Mouse (Mus musculus): ENCODE data around the gene Casz1.

Gene Casz1

GRCm38 (mm10) chr4:148785053-148785567, 19.1 kb upstream of the Casz1 start:
- ChIA-PET POLR2A (no interaction called here), CTCF (interaction anchor here in 1 of 4 experiments (1.2 kb wide), 1 partner anchor 35 kb away, joined by 3 read pairs; no protein-coding TSS in a partner anchor)

GRCm38 (mm10) chr4:148785995-148786394, 18.2 kb upstream of the Casz1 start:
- CTCF ChIA-PET: interaction anchor here in 1 of 4 experiments (0.5 kb wide), 1 partner anchor 84 kb away, joined by 4 read pairs; no protein-coding TSS in a partner anchor
- POLR2A ChIA-PET: interaction anchor here in 1 of 4 experiments (0.7 kb wide), 1 partner anchor 142 kb away, joined by 3 read pairs; no protein-coding TSS in a partner anchor

GRCm38 (mm10) chr4:148790940-148791339, 13.3 kb upstream of the Casz1 start:
- POLR2A ChIA-PET: interaction anchor here in 1 of 4 experiments (0.5 to 1.3 kb wide), 2 partner anchors 26 to 693 kb away, joined by 3 read pairs; no protein-coding TSS in a partner anchor

GRCm38 (mm10) chr4:148795038-148795437, 9.2 kb upstream of the Casz1 start:
- ChIA-PET CTCF (no interaction called here), POLR2A (no interaction called here)

More at GRCm38 (mm10) chr4:148790940-148791339, 13.3 kb upstream of the Casz1 start:
- CTCF ChIA-PET: interaction anchor here in 1 of 4 experiments (1.2 kb wide), 1 partner anchor 18 kb away, joined by 8 read pairs; no protein-coding TSS in a partner anchor

- ChIA-PET POLR2A (no interaction called here), CTCF (interaction anchor here in 1 of 4 experiments (0.6 kb wide), 1 partner anchor 278 kb away, joined by 3 read pairs; no protein-coding TSS in a partner anchor)
Observed at GRCm38 (mm10) chr4:148797475-148798324, 6.5 kb upstream of the Casz1 start.

GRCm38 (mm10) chr4:148803031-148803430, 1.2 kb upstream of the Casz1 start:
- ChIA-PET CTCF (no interaction called here), POLR2A (interaction anchor here in 1 of 4 experiments (0.7 to 2.0 kb wide), 5 partner anchors 11 to 123 kb away, joined by 3 to 6 read pairs (median 3); no protein-coding TSS in a partner anchor)

- POLR2A ChIA-PET: interaction anchor here in 2 of 4 experiments (1.7 to 4.7 kb wide), 4 partner anchors 12 to 111 kb away, joined by 4 to 20 read pairs (median 8); no protein-coding TSS in a partner anchor
- CTCF ChIA-PET: interaction anchor here in 1 of 4 experiments (1.3 kb wide), 1 partner anchor 65 kb away, joined by 3 read pairs; no protein-coding TSS in a partner anchor
Observed at GRCm38 (mm10) chr4:148803636-148804035, 593 bp upstream of the Casz1 start.

DNA sequence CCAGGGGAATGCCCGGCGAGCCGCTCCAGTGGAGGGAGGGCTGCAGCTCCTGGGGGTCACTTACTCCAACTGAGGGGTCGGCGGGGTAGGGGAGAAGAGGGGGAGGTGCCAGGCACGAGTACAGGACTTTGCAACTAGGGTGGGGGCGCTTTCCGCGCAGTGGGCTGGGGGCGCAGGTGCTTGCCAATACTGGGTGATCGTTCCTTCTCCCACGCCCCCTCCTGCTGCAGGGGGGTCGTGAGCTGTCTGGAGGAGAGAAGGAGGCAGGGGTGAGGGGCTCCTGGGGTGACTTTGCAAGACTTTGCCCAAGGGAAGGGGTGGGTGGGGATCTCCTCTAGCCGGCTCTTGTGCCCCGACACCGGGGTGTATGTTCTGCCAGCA, 541 bp downstream of the Casz1 start:
- POLR2A ChIA-PET: interaction anchor here in 3 of 4 experiments (1.2 to 4.7 kb wide), 7 partner anchors 12 to 110 kb away, joined by 3 to 20 read pairs (median 4); no protein-coding TSS in a partner anchor
- CTCF ChIA-PET: interaction anchor here in 2 of 4 experiments (0.6 to 1.3 kb wide), 4 partner anchors 21 to 1204 kb away, joined by 3 to 4 read pairs (median 3); partner anchors contain the start of gene H6pd (in 1 of the 2)

GRCm38 (mm10) chr4:148805161-148805810, 1.1 kb downstream of the Casz1 start:
- ChIA-PET POLR2A (interaction anchor here in 3 of 4 experiments (1.2 to 4.7 kb wide), 8 partner anchors 11 to 110 kb away, joined by 3 to 20 read pairs (median 5); no protein-coding TSS in a partner anchor), CTCF (interaction anchor here in 2 of 4 experiments (0.7 to 1.3 kb wide), 3 partner anchors 21 to 66 kb away, joined by 3 read pairs; no protein-coding TSS in a partner anchor)

- ChIA-PET POLR2A (interaction anchor here in 3 of 4 experiments (0.5 to 4.7 kb wide), 17 partner anchors 10 to 235 kb away, joined by 3 to 20 read pairs (median 4); no protein-coding TSS in a partner anchor), CTCF (interaction anchor here (0.5 to 1.3 kb wide), 10 partner anchors 63 to 534 kb away, joined by 3 to 13 read pairs (median 4); no protein-coding TSS in a partner anchor)
Observed at GRCm38 (mm10) chr4:148805811-148806747, 1.9 kb downstream of the Casz1 start.

DNA sequence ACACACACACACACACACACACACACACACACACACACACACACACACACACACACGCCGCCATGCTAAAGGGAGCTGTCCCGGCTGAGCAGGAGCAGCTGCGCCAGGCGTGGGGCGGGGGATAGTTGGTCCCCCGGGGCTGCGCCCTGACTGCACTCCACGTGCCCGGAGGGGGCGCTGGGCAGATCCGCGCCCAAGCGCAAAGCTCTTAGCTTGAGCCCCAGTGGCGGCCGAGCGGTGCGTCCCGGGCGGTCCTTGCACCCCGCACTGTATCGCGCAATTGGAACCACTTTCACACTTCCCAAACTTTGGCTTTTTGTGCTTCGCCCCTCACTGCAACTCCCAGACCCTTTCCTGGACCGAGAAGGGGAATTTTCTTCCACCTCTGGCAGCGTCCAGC, 2.6 kb downstream of the Casz1 start:
- CTCF ChIA-PET: interaction anchor here (0.5 to 1.3 kb wide), 23 partner anchors 18 to 1669 kb away, joined by 3 to 7 read pairs (median 3); no protein-coding TSS in a partner anchor

DNA sequence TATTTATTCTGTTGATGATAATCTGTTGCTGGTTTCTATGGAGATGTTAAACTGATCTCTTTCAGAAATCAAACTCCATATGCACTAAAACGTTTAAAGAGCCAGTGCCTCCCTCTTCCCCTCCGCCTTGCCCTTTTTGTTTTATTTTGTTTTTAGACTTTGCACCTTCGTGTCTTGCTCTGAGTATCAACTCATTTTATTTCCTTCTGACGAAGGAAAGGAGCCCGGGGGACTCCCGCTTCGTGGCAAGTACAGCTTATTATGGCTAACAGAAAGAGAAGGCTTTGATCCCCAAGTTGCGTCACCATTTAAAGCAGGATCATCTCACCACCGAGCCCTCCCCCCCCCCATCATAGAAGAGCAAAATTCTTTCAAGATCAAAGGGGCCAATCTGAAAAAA, 3.2 kb downstream of the Casz1 start:
- CTCF ChIA-PET: interaction anchor here (0.5 to 1.3 kb wide), 22 partner anchors 19 to 1669 kb away, joined by 3 to 6 read pairs (median 3); no protein-coding TSS in a partner anchor
- POLR2A ChIA-PET: interaction anchor here (0.5 to 4.7 kb wide), 17 partner anchors 9 to 501 kb away, joined by 3 to 20 read pairs (median 3); no protein-coding TSS in a partner anchor

More for the DNA sequence above, 2.6 kb downstream of the Casz1 start:
- POLR2A ChIA-PET: interaction anchor here (0.5 to 4.7 kb wide), 19 partner anchors 9 to 502 kb away, joined by 3 to 20 read pairs (median 3); no protein-coding TSS in a partner anchor

- POLR2A ChIA-PET: interaction anchor here in 3 of 4 experiments (0.6 to 3.4 kb wide), 13 partner anchors 8 to 1671 kb away, joined by 3 to 12 read pairs (median 3); no protein-coding TSS in a partner anchor
- CTCF ChIA-PET: interaction anchor here in 3 of 4 experiments (0.6 to 1.1 kb wide), 5 partner anchors 18 to 277 kb away, joined by 3 to 8 read pairs (median 3); no protein-coding TSS in a partner anchor
Observed at GRCm38 (mm10) chr4:148808839-148809238, 4.6 kb downstream of the Casz1 start.

- CTCF ChIA-PET: interaction anchor here in 2 of 4 experiments (0.5 to 1.5 kb wide), 3 partner anchors 9 to 129 kb away, joined by 3 to 6 read pairs (median 4); no protein-coding TSS in a partner anchor
Observed at GRCm38 (mm10) chr4:148810706-148811105, 6.5 kb downstream of the Casz1 start.

DNA sequence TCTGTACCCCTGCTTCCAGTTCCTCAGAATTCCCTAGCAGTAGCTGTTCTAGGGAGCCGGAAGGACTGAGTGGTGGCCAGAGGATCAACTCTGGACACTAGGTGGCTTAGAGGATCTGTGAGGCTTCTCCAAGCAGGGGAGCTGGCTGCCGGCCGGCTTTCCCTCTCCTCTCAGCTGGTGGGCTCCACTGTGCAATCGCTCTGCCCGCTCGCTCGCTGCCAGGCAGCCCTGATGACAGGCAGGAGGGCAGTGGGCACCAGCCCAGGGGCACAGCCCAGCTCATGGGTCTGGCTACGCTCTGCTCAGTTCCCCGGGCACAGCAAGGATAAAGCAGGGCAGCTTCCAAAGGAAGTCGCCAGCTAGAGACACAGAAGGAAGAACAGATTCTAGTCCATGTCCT, 7.7 kb downstream of the Casz1 start:
- ChIA-PET POLR2A (interaction anchor here in 2 of 4 experiments (0.7 to 1.4 kb wide), 5 partner anchors 11 to 169 kb away, joined by 3 to 5 read pairs (median 3); no protein-coding TSS in a partner anchor), CTCF (interaction anchor here (0.6 to 2.0 kb wide), 21 partner anchors 8 to 1248 kb away, joined by 3 to 19 read pairs (median 3); no protein-coding TSS in a partner anchor)

More at GRCm38 (mm10) chr4:148810706-148811105, 6.5 kb downstream of the Casz1 start:
- POLR2A ChIA-PET: interaction anchor here in 3 of 4 experiments (0.6 to 1.3 kb wide), 3 partner anchors 43 to 359 kb away, joined by 3 to 6 read pairs (median 3); no protein-coding TSS in a partner anchor

DNA sequence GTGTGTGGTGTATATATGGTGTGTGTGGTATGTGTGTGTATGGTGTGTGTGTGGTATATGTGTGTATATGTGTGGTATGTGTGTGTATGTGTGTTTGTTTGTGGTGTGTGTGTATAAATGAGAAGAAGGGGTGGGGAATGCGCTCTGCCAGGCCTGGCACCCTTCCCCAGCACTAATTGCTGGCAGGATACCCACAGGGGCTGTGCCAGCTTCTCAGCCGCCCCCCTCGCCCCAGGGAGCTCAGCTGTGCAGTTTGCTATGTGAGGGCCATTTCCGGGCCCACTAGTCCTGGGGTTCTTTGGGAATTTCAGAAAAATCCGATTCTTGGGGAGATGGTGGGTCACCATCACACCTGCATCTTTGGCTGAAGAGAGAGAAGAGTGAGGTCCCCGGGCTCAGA, 9.0 kb downstream of the Casz1 start:
- ChIA-PET POLR2A (interaction anchor here in 1 of 4 experiments (1.7 kb wide), 1 partner anchor 13 kb away, joined by 4 read pairs; no protein-coding TSS in a partner anchor), CTCF (interaction anchor here in 2 of 4 experiments (1.4 to 2.0 kb wide), 3 partner anchors 61 to 234 kb away, joined by 4 read pairs; no protein-coding TSS in a partner anchor)

All from embryonic stem cell, embryonic (primary cell).